Mouse (Mus musculus): ENCODE data around the gene Pglyrp1. TPM values are rescaled to one million over a fixed set of nuclear protein-coding genes. Genes with fewer than 3 reads are reported as not detected.

Gene Pglyrp1
- polyA plus RNA-seq, 1 experiment from 2014 or later: 2.5 TPM

DNA sequence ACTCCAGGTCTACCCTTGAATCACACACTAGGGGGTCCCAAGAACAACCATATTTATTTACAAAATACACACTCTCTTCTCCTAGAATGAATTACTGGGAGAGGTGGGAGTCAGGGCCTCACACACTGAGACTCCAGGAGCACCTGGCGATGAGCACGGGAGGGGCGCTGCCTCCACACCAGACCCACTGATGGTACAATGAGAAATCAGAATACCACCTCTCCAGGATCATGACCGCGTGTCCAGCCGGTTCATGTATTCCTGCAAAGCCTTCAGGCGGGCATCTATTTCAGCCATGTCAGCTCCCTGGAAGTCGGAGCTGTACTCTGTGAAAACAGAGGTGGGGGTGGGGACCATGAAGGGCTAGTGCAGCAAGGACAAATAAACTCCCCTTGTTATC, 19.7 kb downstream of the Pglyrp1 start:
- Histone ChIP-seq H3K36me3 (no peaks in the 10 kb centered on the region), H3K4me3 (no peak overlapping the region), H3K27ac (replicated peaks) (no peak overlapping the region), H3K27me3 (peaks cover 26% of the 10 kb centered on the region), H3K4me2 (replicated peaks) (no peak overlapping the region), H3K9me3 (no peaks in the 10 kb centered on the region), H3K4me1 (peaks cover 20% of the 10 kb centered on the region), H3K9ac (replicated peaks) (no peak overlapping the region)
- WGBS: 95% methylated on average over 8 of the region's 8 CpGs
- no peak for ATAC-seq (ENCODE audit: low FRiP score, low read depth)

GRCm38 (mm10) chr7:18891872-18892599, 20.9 kb downstream of the Pglyrp1 start:
- H3K4me1 ChIP-seq: peaks cover 27% of the 10 kb centered on the region
- no peaks in the 10 kb centered on the region for H3K36me3 ChIP-seq
- peak overlapping the region; percentile 54 for H3K9ac ChIP-seq (replicated peaks)
- H3K27ac ChIP-seq (replicated peaks): no peak overlapping the region
- peak; percentile 67 for ATAC-seq (ENCODE audit: low FRiP score, low read depth)
- peak overlapping the region; percentile 70 for H3K4me2 ChIP-seq (replicated peaks)
- peak overlapping the region; percentile 45 for H3K4me3 ChIP-seq
- peaks cover 26% of the 10 kb centered on the region for H3K27me3 ChIP-seq
- WGBS: 21% methylated on average over 33 of the region's 33 CpGs
- H3K9me3 ChIP-seq: no peaks in the 10 kb centered on the region

GRCm38 (mm10) chr7:18893009-18893408, 21.9 kb downstream of the Pglyrp1 start:
- no peaks in the 10 kb centered on the region for H3K9me3 ChIP-seq
- H3K4me2 ChIP-seq (replicated peaks): peak overlapping the region; percentile 70
- peak overlapping the region; percentile 45 for H3K4me3 ChIP-seq
- H3K4me1 ChIP-seq: peaks cover 27% of the 10 kb centered on the region
- H3K27ac ChIP-seq (replicated peaks): no peak overlapping the region
- peak; percentile 13 for ATAC-seq (ENCODE audit: low FRiP score, low read depth)
- 24% methylated on average over 26 of the region's 27 CpGs for WGBS
- H3K27me3 ChIP-seq: peaks cover 26% of the 10 kb centered on the region
- H3K36me3 ChIP-seq: 0 out of 2 replicates have a peak, but pooled peaks cover 3% of the 10 kb centered on the region
- H3K9ac ChIP-seq (replicated peaks): no peak overlapping the region

DNA sequence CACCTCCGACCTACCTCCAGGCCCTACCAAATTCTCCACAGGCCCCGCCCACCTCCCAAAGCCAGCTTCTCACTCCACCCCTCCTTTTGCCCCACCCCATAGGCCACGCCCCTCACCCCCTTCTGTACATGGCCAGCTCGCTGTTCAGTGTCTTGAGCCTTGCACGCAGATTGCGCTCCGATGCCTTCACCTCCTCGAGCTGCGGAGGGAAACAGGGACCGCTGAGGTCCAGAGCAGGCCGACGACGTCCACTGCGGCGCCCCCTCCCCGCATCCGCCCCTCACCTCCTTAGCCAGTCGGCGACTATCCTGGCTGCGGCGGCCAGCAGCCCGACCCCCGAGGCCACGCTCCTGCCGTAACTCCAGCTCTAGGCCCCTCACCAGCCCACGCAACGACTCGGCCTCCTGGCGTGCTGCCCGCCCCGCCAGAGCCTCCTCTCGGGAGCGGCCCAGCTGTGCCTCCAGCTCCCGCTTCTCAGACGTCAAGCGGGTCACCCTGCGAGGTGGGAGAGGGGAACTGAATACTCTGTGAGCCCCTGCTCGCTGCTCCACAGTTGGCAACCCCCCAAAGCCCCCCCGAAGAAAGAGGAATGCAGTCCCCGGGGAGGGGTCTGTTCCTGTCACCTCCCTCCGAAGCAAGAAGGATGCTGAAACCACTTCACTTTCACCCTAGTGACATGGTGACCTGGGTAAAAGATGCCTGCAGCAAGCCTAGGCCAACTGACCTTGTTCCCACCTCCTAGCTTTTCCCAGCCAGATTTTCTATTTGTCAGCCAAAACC, 22.7 kb downstream of the Pglyrp1 start:
- Histone ChIP-seq H3K27ac (replicated peaks) (no peak overlapping the region), H3K4me3 (peak overlapping the region; percentile 45), H3K9ac (replicated peaks) (peak overlapping the region; percentile 62), H3K9me3 (no peaks in the 10 kb centered on the region), H3K4me2 (replicated peaks) (peak overlapping the region; percentile 70), H3K36me3 (0 out of 2 replicates have a peak, but pooled peaks cover 6% of the 10 kb centered on the region), H3K4me1 (peaks cover 27% of the 10 kb centered on the region), H3K27me3 (peaks cover 26% of the 10 kb centered on the region)
- peak; percentile 27 for ATAC-seq (ENCODE audit: low FRiP score, low read depth)
- WGBS: 2% methylated on average over 41 of the region's 41 CpGs

DNA sequence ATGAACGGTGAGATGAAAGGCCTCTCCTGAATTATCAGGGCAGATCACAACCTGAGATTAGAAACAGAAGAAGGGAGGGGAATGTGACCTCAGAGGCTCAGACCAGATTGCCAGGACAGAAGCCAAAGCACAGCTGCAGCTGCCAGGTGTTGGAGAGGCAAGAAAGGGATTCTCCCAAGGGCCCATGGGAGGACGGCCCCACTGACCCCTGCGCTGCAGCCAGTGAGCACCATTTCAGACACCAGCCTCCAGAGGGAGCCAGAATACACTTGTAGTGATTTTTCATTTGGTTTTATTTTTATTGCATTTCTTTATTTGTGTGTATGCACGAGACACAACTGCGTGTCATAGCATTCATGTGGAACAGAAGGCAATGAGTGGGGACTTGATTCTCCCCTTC, 25.4 kb downstream of the Pglyrp1 start:
- Histone ChIP-seq H3K9ac (replicated peaks) (no peak overlapping the region), H3K4me2 (replicated peaks) (no peak overlapping the region), H3K27ac (replicated peaks) (no peak overlapping the region), H3K27me3 (peaks cover 26% of the 10 kb centered on the region), H3K4me3 (no peak overlapping the region), H3K9me3 (no peaks in the 10 kb centered on the region), H3K4me1 (peaks cover 27% of the 10 kb centered on the region), H3K36me3 (peaks cover 18% of the 10 kb centered on the region; the same call in 1 of the 2 replicates)
- no peak for ATAC-seq (ENCODE audit: low FRiP score, low read depth)
- WGBS: 31% methylated on average over 5 of the region's 5 CpGs

GRCm38 (mm10) chr7:18900513-18900912, 29.4 kb downstream of the Pglyrp1 start:
- no peak overlapping the region for H3K9ac ChIP-seq (replicated peaks)
- no peaks in the 10 kb centered on the region for H3K9me3 ChIP-seq
- no peak overlapping the region for H3K4me2 ChIP-seq (replicated peaks)
- 90% methylated on average over 2 of the region's 2 CpGs for WGBS
- peaks cover 23% of the 10 kb centered on the region; the same call in 1 of the 2 replicates for H3K36me3 ChIP-seq
- H3K27me3 ChIP-seq: no peaks in the 10 kb centered on the region
- H3K4me3 ChIP-seq: no peak overlapping the region
- ATAC-seq (ENCODE audit: low FRiP score, low read depth): no peak
- H3K4me1 ChIP-seq: peaks cover 7% of the 10 kb centered on the region
- no peak overlapping the region for H3K27ac ChIP-seq (replicated peaks)

DNA sequence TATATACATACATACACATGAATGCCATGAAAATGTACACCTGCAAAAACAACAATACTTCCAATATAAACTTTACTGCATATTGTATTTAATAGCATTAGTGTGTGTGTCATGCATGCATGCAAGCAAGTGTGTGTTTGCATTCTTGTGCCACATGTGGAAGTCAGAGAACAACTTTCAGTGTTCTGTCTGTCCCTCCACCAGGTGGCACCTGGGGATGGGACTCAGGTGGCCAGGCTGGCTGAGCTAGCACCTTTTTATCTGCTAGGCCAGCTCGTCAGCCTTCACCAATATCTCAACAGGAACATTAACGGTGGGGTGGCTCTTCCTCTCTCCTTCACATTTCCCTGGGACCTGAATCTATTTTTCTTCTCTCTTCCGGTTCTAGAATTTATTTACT, 31.4 kb downstream of the Pglyrp1 start:
- H3K4me3 ChIP-seq: no peak overlapping the region
- no peak overlapping the region for H3K4me2 ChIP-seq (replicated peaks)
- ATAC-seq (ENCODE audit: low FRiP score, low read depth): no peak
- no peak overlapping the region for H3K27ac ChIP-seq (replicated peaks)
- 82% methylated on average over 3 of the region's 3 CpGs for WGBS
- no peaks in the 10 kb centered on the region for H3K4me1 ChIP-seq
- H3K9me3 ChIP-seq: no peaks in the 10 kb centered on the region
- no peaks in the 10 kb centered on the region for H3K27me3 ChIP-seq
- H3K9ac ChIP-seq (replicated peaks): no peak overlapping the region
- H3K36me3 ChIP-seq: peaks cover 23% of the 10 kb centered on the region; the same call in 1 of the 2 replicates

DNA sequence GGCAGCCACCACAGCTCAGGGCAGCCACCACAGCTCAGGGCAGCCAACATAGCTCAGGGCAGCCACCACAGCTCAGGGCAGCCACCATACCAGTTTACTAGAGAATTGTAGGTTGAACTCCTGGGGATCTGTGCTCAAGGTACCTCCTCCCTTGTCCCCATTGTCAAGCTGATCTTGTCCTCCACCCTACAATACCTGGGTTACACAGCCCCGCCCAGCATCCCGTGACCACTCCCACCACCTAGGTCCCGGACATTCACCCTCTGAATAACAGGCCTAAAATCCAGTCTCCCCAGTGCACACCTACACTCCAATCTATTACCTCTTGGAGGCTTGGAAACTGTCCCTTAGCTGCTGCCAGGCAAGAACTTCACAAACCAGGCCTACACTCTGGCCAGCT, 33.8 kb downstream of the Pglyrp1 start:
- 85% methylated on average over 3 of the region's 3 CpGs for WGBS
- Histone ChIP-seq H3K4me3 (no peak overlapping the region), H3K36me3 (peaks cover 17% of the 10 kb centered on the region; the same call in 1 of the 2 replicates), H3K9ac (replicated peaks) (no peak overlapping the region), H3K27me3 (no peaks in the 10 kb centered on the region), H3K27ac (replicated peaks) (no peak overlapping the region), H3K4me1 (peaks cover 15% of the 10 kb centered on the region), H3K9me3 (no peaks in the 10 kb centered on the region), H3K4me2 (replicated peaks) (no peak overlapping the region)
- no peak for ATAC-seq (ENCODE audit: low FRiP score, low read depth)

- Histone ChIP-seq H3K4me1 (peaks cover 22% of the 10 kb centered on the region), H3K4me2 (replicated peaks) (peak overlapping the region; percentile 74), H3K4me3 (peak overlapping the region; percentile 82), H3K27me3 (no peaks in the 10 kb centered on the region), H3K36me3 (no peaks in the 10 kb centered on the region), H3K9ac (replicated peaks) (peak overlapping the region; percentile 62), H3K27ac (replicated peaks) (no peak overlapping the region), H3K9me3 (no peaks in the 10 kb centered on the region)
- no peak for ATAC-seq (ENCODE audit: low FRiP score, low read depth)
- 9% methylated on average over 17 of the region's 17 CpGs for WGBS
Observed at GRCm38 (mm10) chr7:18909797-18910196, 38.7 kb downstream of the Pglyrp1 start.

DNA sequence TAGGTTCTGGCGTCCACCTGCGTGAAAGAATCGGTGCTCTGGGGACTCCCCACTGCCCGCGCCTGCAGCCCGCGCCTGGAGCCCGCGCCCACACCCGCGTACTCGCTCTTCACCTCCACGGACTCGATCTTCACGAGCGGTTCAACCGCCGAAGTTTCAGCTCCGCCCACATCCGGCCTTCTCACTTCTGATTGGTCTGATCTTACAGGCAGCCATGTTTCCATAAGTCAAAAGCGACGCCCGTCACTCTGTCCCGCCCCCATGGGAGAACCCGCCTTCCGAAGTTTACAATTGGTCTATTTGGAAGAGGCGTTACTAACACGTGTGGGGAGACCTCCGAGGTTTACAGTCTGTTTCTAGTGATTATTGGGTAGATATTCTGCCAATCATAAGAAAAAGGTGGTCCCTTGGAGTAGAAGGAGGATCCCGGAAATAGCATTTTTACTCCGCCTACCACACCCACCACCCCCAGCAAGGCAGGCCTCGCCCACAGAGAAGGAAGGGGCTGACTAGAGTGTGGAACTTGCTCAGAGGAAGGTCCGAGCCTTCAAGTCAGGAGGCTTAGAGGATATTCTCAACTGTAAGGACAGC, 39.2 kb downstream of the Pglyrp1 start, which contains the start of gene Ccdc61:
Gene Ccdc61, minus strand, starts transcription at position 175 of the 591 bp plus-strand sequence.
- H3K27me3 ChIP-seq: no peaks in the 10 kb centered on the region
- under 1% methylated on average over 33 of the region's 33 CpGs for WGBS
- 0 out of 2 replicates have a peak within 1 kb of the TSS, but pooled peaks have one; percentile 3 for H3K27ac ChIP-seq (replicated peaks)
- H3K4me1 ChIP-seq: peaks cover 22% of the 10 kb centered on the region
- H3K36me3 ChIP-seq: no peaks in the 10 kb centered on the region
- peak within 1 kb of the TSS; percentile 62 for H3K9ac ChIP-seq (replicated peaks)
- H3K4me2 ChIP-seq (replicated peaks): peak within 1 kb of the TSS; percentile 74
- no peaks in the 10 kb centered on the region for H3K9me3 ChIP-seq
- peak; percentile 99 for ATAC-seq (ENCODE audit: low FRiP score, low read depth)
- H3K4me3 ChIP-seq: peak within 1 kb of the TSS; percentile 82

- no peak for ATAC-seq (ENCODE audit: low FRiP score, low read depth)
- Histone ChIP-seq H3K4me2 (replicated peaks) (no peak overlapping the region), H3K36me3 (no peaks in the 10 kb centered on the region), H3K4me1 (peaks cover 5% of the 10 kb centered on the region), H3K9me3 (no peaks in the 10 kb centered on the region), H3K27ac (replicated peaks) (no peak overlapping the region), H3K4me3 (no peak overlapping the region), H3K9ac (replicated peaks) (no peak overlapping the region), H3K27me3 (no peaks in the 10 kb centered on the region)
- WGBS: 77% methylated on average over 4 of the region's 4 CpGs
Observed at GRCm38 (mm10) chr7:18916254-18916653, 45.1 kb downstream of the Pglyrp1 start.

DNA sequence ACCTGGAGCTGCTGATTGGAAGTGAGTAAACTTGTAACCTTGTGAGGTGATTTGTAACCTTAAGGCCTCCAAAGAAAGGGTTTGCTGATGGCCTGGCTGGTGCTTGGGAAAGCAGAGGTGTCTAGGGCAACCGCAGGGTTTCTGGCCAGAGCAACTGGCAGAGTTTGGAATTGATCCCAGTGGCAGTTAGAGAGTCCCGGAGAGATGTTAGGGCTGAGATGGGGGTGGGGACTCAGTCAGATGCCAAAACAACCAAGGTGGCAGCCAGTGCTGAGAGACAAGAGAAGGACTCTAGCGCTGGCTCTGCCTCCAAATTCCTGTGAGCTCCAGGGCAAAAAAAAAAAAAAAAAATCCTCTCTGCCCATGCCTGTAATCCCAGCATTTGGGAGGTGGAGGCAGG, 46.8 kb downstream of the Pglyrp1 start:
- H3K4me2 ChIP-seq (replicated peaks): no peak overlapping the region
- ATAC-seq (ENCODE audit: low FRiP score, low read depth): no peak
- H3K4me3 ChIP-seq: no peak overlapping the region
- no peak overlapping the region for H3K9ac ChIP-seq (replicated peaks)
- no peaks in the 10 kb centered on the region for H3K27me3 ChIP-seq
- H3K4me1 ChIP-seq: peaks cover 20% of the 10 kb centered on the region
- H3K9me3 ChIP-seq: no peaks in the 10 kb centered on the region
- no peaks in the 10 kb centered on the region for H3K36me3 ChIP-seq
- no peak overlapping the region for H3K27ac ChIP-seq (replicated peaks)
- WGBS: 71% methylated on average over 3 of the region's 3 CpGs

Measured in midbrain, embryonic 12.5 days (tissue).